Mouse (Mus musculus) erythroblast, embryonic 14.5 days (primary cell): ENCODE results near the gene Rpl38.

Experiments used
- GATA1 ChIP-seq: IDR thresholded peaks from 2 replicates; pipeline ENCODE4 v1.6.1; 2012; ENCODE audit warnings: low read length, inconsistent platforms, mixed read lengths
- TAL1 ChIP-seq: IDR thresholded peaks from 3 replicates; pipeline ENCODE4 v1.6.1; 2012; ENCODE audit warnings: low read length, inconsistent platforms, mixed read lengths

GRCm38 (mm10) chr11:114676431-114676830 is 8.1 kb downstream of the Rpl38 start:
- TF ChIP-seq GATA1 (no peak), TAL1 (no peak)
